Mouse (Mus musculus): Measurements from ENCODE around the gene Smpd3.
"Not testable (repeated sequence)": the region's sequence is repeated elsewhere in the genome, so short reads cannot be mapped to it uniquely, and the experiment has no call there.

- not testable (repeated sequence) for TF ChIP-seq CTCF (IDR thresholded peaks at IDR 0.05; ENCODE audit: borderline replicate concordance, control insufficient read depth, extremely low read depth, insufficient read depth, low read length, poor library complexity); POLR2A (IDR thresholded peaks at IDR 0.05; ENCODE audit: control insufficient read depth, extremely low read depth, insufficient read depth, low read length, poor library complexity)
Measured at GRCm38 (mm10) chr8:106308082-106308786, 29.6 kb downstream of the Smpd3 start.
